Mouse (Mus musculus): ENCODE measurements around the gene Adgrf4. TPM values are rescaled to one million over a fixed set of nuclear protein-coding genes. Genes with fewer than 3 reads are reported as not detected.

The Adgrf4 gene
- 0.51 TPM for polyA plus RNA-seq (2014; fragmentation: Illumina TruSeq; extraction: RNeasy Lipid Tissue Mini Kit (QIAGEN cat#74804); ENCODE audit: low read depth, low replicate concordance)

GRCm38 (mm10) chr17:42692136-42692535 lies at the start of gene Adgrf4:
Gene Adgrf4, minus strand, starts transcription at chr17:42692284.

GRCm38 (mm10) chr17:42741801-42742217 lies 49.7 kb upstream of the Adgrf4 start, which contains the start of gene Adgrf2:
Gene Adgrf2, minus strand, starts transcription at chr17:42742179.

GRCm38 (mm10) chr17:42611295-42611694 lies 80.8 kb downstream of the Adgrf4 start, which contains the start of gene Opn5:
Gene Opn5, minus strand, starts transcription at chr17:42611395.

Other genes with a start within 250 kb of the Adgrf4 start
- gene Opn5, start 80.9 kb downstream of the Adgrf4 start, polyA plus RNA-seq (2014; fragmentation: Illumina TruSeq; extraction: RNeasy Lipid Tissue Mini Kit (QIAGEN cat#74804); ENCODE audit: low read depth, low replicate concordance), result not detected
- gene Adgrf2, start 49.9 kb upstream of the Adgrf4 start, polyA plus RNA-seq (2014; fragmentation: Illumina TruSeq; extraction: RNeasy Lipid Tissue Mini Kit (QIAGEN cat#74804); ENCODE audit: low read depth, low replicate concordance), result not detected
- gene Cd2ap, start 184.4 kb upstream of the Adgrf4 start, polyA plus RNA-seq (2014; fragmentation: Illumina TruSeq; extraction: RNeasy Lipid Tissue Mini Kit (QIAGEN cat#74804); ENCODE audit: low read depth, low replicate concordance), result 49.8 TPM